ENCODE assay signal across 7 mouse cellular contexts in genomic region chr2:18672766-18673164, GRCm38 (mm10). TPM values are rescaled to one million over a fixed set of nuclear protein-coding genes. Genes with fewer than 3 reads are reported as not detected.
DNase-seq lines count a peak whose midpoint lies in the region; ATAC-seq and TF ChIP-seq lines count a peak whose summit lies in the region.

No protein-coding gene starts in this region.

- no peak for TF ChIP-seq POLR2A in cortical plate, adult 2 months (IDR thresholded peaks at IDR 0.05; ENCODE audit: extremely low read depth, insufficient read depth, low read length)

- H3K4me3 ChIP-seq in neural tube, embryonic 11.5 days (ENCODE audit: low read depth, low read length) = peak overlapping the region; percentile 81
- peak overlapping the region; percentile 84 for H3K4me3 ChIP-seq in cortical plate, adult 2 months (ENCODE audit: insufficient read depth, low read length)
- peak overlapping the region; percentile 93 for H3K4me3 ChIP-seq in hindbrain, embryonic 16.5 days (ENCODE audit: low read length)
- peak overlapping the region; percentile 71 for H3K4me3 ChIP-seq in midbrain, embryonic 13.5 days (replicated peaks)

- H3K27me3 ChIP-seq in neural tube, embryonic 11.5 days (ENCODE audit: control insufficient read depth, insufficient read depth, low read length) = peaks cover 4% of the 10 kb centered on the region
- H3K27me3 ChIP-seq in hindbrain, embryonic 16.5 days (replicated peaks; ENCODE audit: control insufficient read depth, insufficient read depth, low read length) = no peaks in the 10 kb centered on the region
- H3K27me3 ChIP-seq in midbrain, embryonic 13.5 days = peaks cover 24% of the 10 kb centered on the region

- no peak for ATAC-seq in neural tube, embryonic 11.5 days (ENCODE audit: insufficient read depth, low FRiP score, low TSS enrichment)
- ATAC-seq in hindbrain, embryonic 16.5 days = no peak
- ATAC-seq in midbrain, embryonic 13.5 days = no peak

- under 1% methylated on average over 11 of the region's 11 CpGs for WGBS in neural tube, embryonic 11.5 days
- WGBS in hindbrain, embryonic 16.5 days = 1% methylated on average over 11 of the region's 11 CpGs
- under 1% methylated on average over 11 of the region's 11 CpGs for WGBS in midbrain, embryonic 13.5 days

- no peaks in the 10 kb centered on the region for H3K36me3 ChIP-seq in neural tube, embryonic 11.5 days (ENCODE audit: control insufficient read depth, insufficient read depth, low read length)
- H3K36me3 ChIP-seq in hindbrain, embryonic 16.5 days (ENCODE audit: control insufficient read depth, insufficient read depth, low read length) = no peaks in the 10 kb centered on the region
- H3K36me3 ChIP-seq in midbrain, embryonic 13.5 days = no peaks in the 10 kb centered on the region

- peak overlapping the region; percentile 99 for H3K9ac ChIP-seq in neural tube, embryonic 11.5 days (ENCODE audit: low read length)
- H3K9ac ChIP-seq in hindbrain, embryonic 16.5 days (ENCODE audit: low read depth, low read length) = peak overlapping the region; percentile 99
- H3K9ac ChIP-seq in midbrain, embryonic 13.5 days (replicated peaks) = peak overlapping the region; percentile 99

- H3K27ac ChIP-seq in neural tube, embryonic 11.5 days (ENCODE audit: low read depth, low read length) = peak overlapping the region; percentile 99
- peak overlapping the region; percentile 96 for H3K27ac ChIP-seq in cortical plate, adult 2 months (ENCODE audit: insufficient read depth, low read length)
- peak overlapping the region; percentile 99 for H3K27ac ChIP-seq in hindbrain, embryonic 16.5 days (ENCODE audit: low read depth, low read length)
- H3K27ac ChIP-seq in midbrain, embryonic 13.5 days = peak overlapping the region; percentile 99

- peak overlapping the region; percentile 83 for H3K4me2 ChIP-seq in neural tube, embryonic 11.5 days (ENCODE audit: low read depth)
- H3K4me2 ChIP-seq in hindbrain, embryonic 16.5 days (ENCODE audit: low read length) = peak overlapping the region; percentile 86
- H3K4me2 ChIP-seq in midbrain, embryonic 13.5 days (replicated peaks) = peak overlapping the region; percentile 88

- H3K9me3 ChIP-seq in neural tube, embryonic 11.5 days (ENCODE audit: control insufficient read depth, low read length) = no peaks in the 10 kb centered on the region
- H3K9me3 ChIP-seq in hindbrain, embryonic 16.5 days (ENCODE audit: control insufficient read depth, low read length) = no peaks in the 10 kb centered on the region
- no peaks in the 10 kb centered on the region for H3K9me3 ChIP-seq in midbrain, embryonic 13.5 days

- peaks cover 4% of the 10 kb centered on the region; the same call in 1 of the 2 replicates for H3K4me1 ChIP-seq in neural tube, embryonic 11.5 days (ENCODE audit: control insufficient read depth, insufficient read depth, low read length)
- no peaks in the 10 kb centered on the region for H3K4me1 ChIP-seq in cortical plate, adult 2 months (ENCODE audit: control insufficient read depth, insufficient read depth, low read length)
- H3K4me1 ChIP-seq in hindbrain, embryonic 16.5 days (ENCODE audit: control insufficient read depth, insufficient read depth, low read depth, low read length) = peaks cover 6% of the 10 kb centered on the region
- H3K4me1 ChIP-seq in midbrain, embryonic 13.5 days (replicated peaks) = peaks cover 22% of the 10 kb centered on the region

- DNase-seq in neural tube, embryonic 11.5 days (ENCODE audit: low spot score) = no peak
- no peak for DNase-seq in neural tube, embryonic 10.5 days (ENCODE audit: extremely low spot score, low spot score)
- DNase-seq in left cerebral cortex, adult 11 months (ENCODE audit: low spot score) = no peak
- DNase-seq in urinary bladder, postnatal 25 days (ENCODE audit: low spot score) = no peak

- TF ChIP-seq CTCF in cortical plate, adult 2 months (IDR thresholded peaks at IDR 0.05; ENCODE audit: extremely low read depth, insufficient read depth, low read length) = no peak

RNA-seq across cellular contexts. Expression of gene Commd3, which starts 0.6 kb away (rescaled TPM):
- 145 and 171 TPM in 2 replicates for polyA plus RNA-seq in neural tube, embryonic 11.5 days (2014; fragmentation: Nextera tagmentation; extraction: Ambion mirVana)
- 117 and 125 TPM in 2 replicates for polyA plus RNA-seq in cortical plate, adult 2 months (2012; rRNA removed)
- 177 and 182 TPM in 2 replicates for polyA plus RNA-seq in hindbrain, embryonic 16.5 days (2015; fragmentation: Nextera tagmentation; extraction: Ambion mirVana)
- polyA plus RNA-seq in midbrain, embryonic 13.5 days (2015; fragmentation: Nextera tagmentation; extraction: Ambion mirVana) = 189 and 191 TPM in 2 replicates

RNA-seq across cellular contexts. Expression of gene Bmi1, which starts 4.1 kb away (rescaled TPM):
- polyA plus RNA-seq in neural tube, embryonic 11.5 days (2014; fragmentation: Nextera tagmentation; extraction: Ambion mirVana) = 37.5 and 43.8 TPM in 2 replicates
- polyA plus RNA-seq in cortical plate, adult 2 months (2012; rRNA removed) = 34.7 and 37.1 TPM in 2 replicates
- 14.0 and 15.6 TPM in 2 replicates for polyA plus RNA-seq in hindbrain, embryonic 16.5 days (2015; fragmentation: Nextera tagmentation; extraction: Ambion mirVana)
- polyA plus RNA-seq in midbrain, embryonic 13.5 days (2015; fragmentation: Nextera tagmentation; extraction: Ambion mirVana) = 33.9 and 34.2 TPM in 2 replicates

RNA-seq across cellular contexts. Expression of gene Spag6, which starts 21.1 kb away (rescaled TPM):
- polyA plus RNA-seq in neural tube, embryonic 11.5 days (2014; fragmentation: Nextera tagmentation; extraction: Ambion mirVana) = 0.21 and 0.37 TPM in 2 replicates
- polyA plus RNA-seq in cortical plate, adult 2 months (2012; rRNA removed) = 6.7 and 8.9 TPM in 2 replicates
- 0.06 and 0.14 TPM in 2 replicates for polyA plus RNA-seq in hindbrain, embryonic 16.5 days (2015; fragmentation: Nextera tagmentation; extraction: Ambion mirVana)
- polyA plus RNA-seq in midbrain, embryonic 13.5 days (2015; fragmentation: Nextera tagmentation; extraction: Ambion mirVana) = 0.24 and 0.28 TPM in 2 replicates
